Comparison of ENCODE assay signal across 9 mouse cellular contexts in the genomic region with DNA sequence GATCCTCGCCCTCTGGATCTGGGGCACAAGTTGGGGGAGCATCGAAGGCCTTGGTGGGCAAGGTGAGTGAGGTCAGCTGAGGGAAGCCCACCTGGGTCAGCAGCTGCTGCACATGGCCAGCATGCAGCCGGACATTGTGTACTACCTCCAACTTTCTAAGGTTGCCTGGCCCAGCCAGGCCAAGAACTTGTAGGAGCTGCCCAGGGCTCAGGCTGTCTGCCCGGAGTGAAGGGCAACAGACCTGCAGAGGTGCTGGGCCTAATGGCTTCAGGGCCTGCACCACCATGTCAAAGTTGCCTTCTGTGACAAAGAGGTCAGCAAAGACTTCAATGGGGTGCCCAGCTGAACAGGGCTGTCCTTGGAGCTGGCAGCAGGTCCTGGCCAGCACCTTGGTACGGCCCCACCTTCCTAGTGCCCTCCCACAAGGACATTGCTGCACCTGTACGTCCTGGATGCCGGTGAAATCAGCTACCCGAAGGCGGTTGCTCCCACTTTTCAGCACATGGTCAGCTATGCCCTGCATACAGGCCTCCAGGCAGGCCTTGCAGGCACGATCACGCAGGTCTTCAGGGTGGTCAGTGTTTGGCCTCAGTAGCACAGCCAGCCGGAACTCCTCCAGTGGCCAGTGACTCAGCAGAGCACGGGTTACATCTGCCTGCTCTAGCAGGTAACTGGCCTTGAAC. TPM values are rescaled to one million over a fixed set of nuclear protein-coding genes. Genes with fewer than 3 reads are reported as not detected.
DNase-seq lines count a peak whose midpoint lies in the region; ATAC-seq and TF ChIP-seq lines count a peak whose summit lies in the region.
"Had no signal": no experiment of that assay in that cellular context is flagged by ENCODE, and none has a peak within 500 bp of the region (broad histone marks: within the 10 kb centered on the region; RNA-seq: fewer than 3 reads in every experiment).

No protein-coding gene starts in this region.

- intact Hi-C loops in gastrocnemius, postnatal 14 days (cut with DNase I; ENCODE audit: low total_unique reads) = no loop called here

- H3K4me2 ChIP-seq in lung, embryonic 15.5 days = no peak overlapping the region
- H3K4me2 ChIP-seq in intestine, embryonic 15.5 days (replicated peaks) = no peak overlapping the region

- no peak overlapping the region for H3K9ac ChIP-seq in lung, embryonic 15.5 days
- H3K9ac ChIP-seq in intestine, embryonic 15.5 days = no peak overlapping the region

- peaks cover 27% of the 10 kb centered on the region for H3K36me3 ChIP-seq in lung, embryonic 15.5 days
- peaks cover 9% of the 10 kb centered on the region; the same call in 1 of the 2 replicates for H3K36me3 ChIP-seq in intestine, embryonic 15.5 days

- 84% methylated on average over 13 of the region's 13 CpGs for WGBS in lung, embryonic 15.5 days
- 79% methylated on average over 13 of the region's 13 CpGs for WGBS in lung, adult 2 months
- WGBS in intestine, embryonic 15.5 days = 88% methylated on average over 13 of the region's 13 CpGs

- no peaks in the 10 kb centered on the region for H3K27me3 ChIP-seq in lung, embryonic 15.5 days
- no peaks in the 10 kb centered on the region for H3K27me3 ChIP-seq in intestine, embryonic 15.5 days (replicated peaks)

- H3K9me3 ChIP-seq in lung, embryonic 15.5 days = no peaks in the 10 kb centered on the region
- no peaks in the 10 kb centered on the region for H3K9me3 ChIP-seq in intestine, embryonic 15.5 days

- peak; percentile 36; the same call in 1 of the 2 replicates for ATAC-seq in lung, embryonic 15.5 days (ENCODE audit: borderline replicate concordance, extremely low read depth, low FRiP score, low TSS enrichment)
- ATAC-seq in intestine, embryonic 15.5 days = peak; percentile 23; the same call in 1 of the 2 replicates
- ATAC-seq in megakaryocyte-erythroid progenitor cell, adult 5-6 weeks (replicated peaks; ENCODE audit: low FRiP score, low TSS enrichment, poor library complexity, severe bottlenecking) = peak; percentile 20; the same call in 1 of the 2 replicates
- ATAC-seq: activated CD4-positive, CD25-positive, alpha-beta regulatory T cell, adult 4 months had no signal

- peaks cover 9% of the 10 kb centered on the region for H3K4me1 ChIP-seq in lung, embryonic 15.5 days
- 0 out of 2 replicates have a peak, but pooled peaks cover 4% of the 10 kb centered on the region for H3K4me1 ChIP-seq in lung, adult 2 months (ENCODE audit: control insufficient read depth, insufficient read depth, low read length)
- H3K4me1 ChIP-seq in intestine, embryonic 15.5 days (replicated peaks) = no peaks in the 10 kb centered on the region

- no peak for TF ChIP-seq POLR2A in lung, adult 2 months (IDR thresholded peaks at IDR 0.05; ENCODE audit: borderline replicate concordance, extremely low read depth, low read depth, low read length)

- no peak for TF ChIP-seq CTCF in lung, adult 2 months (IDR thresholded peaks at IDR 0.05; ENCODE audit: insufficient read depth, low read length)

- no peak for DNase-seq in lung, adult 2 months
- DNase-seq in gastrocnemius, postnatal 14 days = peak; percentile 26
- no peak for DNase-seq in left cerebral cortex, adult 11 months (ENCODE audit: low spot score)
- DNase-seq in retina, embryonic 14.5 days (ENCODE audit: low spot score) = no peak
- no peak for DNase-seq in embryo, embryonic 10.5 days (ENCODE audit: low spot score)

- H3K4me3 ChIP-seq in lung, embryonic 15.5 days = no peak overlapping the region
- no peak overlapping the region for H3K4me3 ChIP-seq in lung, adult 2 months (replicated peaks; ENCODE audit: extremely low read depth, low read depth, low read length)
- H3K4me3 ChIP-seq in intestine, embryonic 15.5 days (replicated peaks) = no peak overlapping the region

- H3K27ac ChIP-seq in lung, embryonic 15.5 days = peak overlapping the region; percentile 12; the same call in 1 of the 2 replicates
- no peak overlapping the region for H3K27ac ChIP-seq in intestine, embryonic 15.5 days

RNA-seq across cellular contexts. Expression of gene Lrrc14b, which starts 0.5 kb away (rescaled TPM):
- polyA plus RNA-seq in lung, embryonic 15.5 days (2015; fragmentation: Nextera tagmentation; extraction: Ambion mirVana) = 0.13 TPM in 1 of 2 replicates, not detected in the other
- polyA plus RNA-seq in lung, adult 2 months (2012; rRNA removed) = 1.2 and 3.7 TPM in 2 replicates
- total RNA-seq in gastrocnemius, postnatal 14 days (2021) = 10 to 100 TPM; 54.0 to 67.5 TPM
- polyA plus RNA-seq in intestine, embryonic 15.5 days (2015; fragmentation: Nextera tagmentation; extraction: Ambion mirVana) = not detected in 2 replicates
- not detected in 2 replicates for total RNA-seq in megakaryocyte-erythroid progenitor cell, adult 5-6 weeks (2014; fragmentation: Nextera tagmentation)
- not detected in 2 replicates for total RNA-seq in megakaryocyte-erythroid progenitor cell, adult 5-6 weeks (2017)
- polyA plus RNA-seq: activated CD4-positive, CD25-positive, alpha-beta regulatory T cell, adult 4 months had no signal

RNA-seq across cellular contexts. Expression of gene Ccdc127, which starts 13.2 kb away (rescaled TPM):
- 50.2 and 51.1 TPM in 2 replicates for polyA plus RNA-seq in lung, embryonic 15.5 days (2015; fragmentation: Nextera tagmentation; extraction: Ambion mirVana)
- 2.1 and 3.4 TPM in 2 replicates for polyA plus RNA-seq in lung, adult 2 months (2012; rRNA removed)
- 10 to 100 TPM; 37.0 to 43.6 TPM for total RNA-seq in gastrocnemius, postnatal 14 days (2021)
- 44.4 and 48.6 TPM in 2 replicates for polyA plus RNA-seq in intestine, embryonic 15.5 days (2015; fragmentation: Nextera tagmentation; extraction: Ambion mirVana)
- total RNA-seq in megakaryocyte-erythroid progenitor cell, adult 5-6 weeks (2014; fragmentation: Nextera tagmentation) = 21.0 and 28.1 TPM in 2 replicates
- total RNA-seq in megakaryocyte-erythroid progenitor cell, adult 5-6 weeks (2017) = 41.0 and 71.2 TPM in 2 replicates

RNA-seq across cellular contexts. Expression of gene Sdha, which starts 13.2 kb away (rescaled TPM):
- 262 and 281 TPM in 2 replicates for polyA plus RNA-seq in lung, embryonic 15.5 days (2015; fragmentation: Nextera tagmentation; extraction: Ambion mirVana)
- polyA plus RNA-seq in lung, adult 2 months (2012; rRNA removed) = 65.4 and 101 TPM in 2 replicates
- 100 to 1,000 TPM; 505 to 626 TPM for total RNA-seq in gastrocnemius, postnatal 14 days (2021)
- 314 and 349 TPM in 2 replicates for polyA plus RNA-seq in intestine, embryonic 15.5 days (2015; fragmentation: Nextera tagmentation; extraction: Ambion mirVana)
- total RNA-seq in megakaryocyte-erythroid progenitor cell, adult 5-6 weeks (2014; fragmentation: Nextera tagmentation) = 173 and 209 TPM in 2 replicates
- 330 and 537 TPM in 2 replicates for total RNA-seq in megakaryocyte-erythroid progenitor cell, adult 5-6 weeks (2017)

RNA-seq across cellular contexts. Expression of gene Zfp72, which starts 27.3 kb away (rescaled TPM):
- 5.4 and 5.9 TPM in 2 replicates for polyA plus RNA-seq in lung, embryonic 15.5 days (2015; fragmentation: Nextera tagmentation; extraction: Ambion mirVana)
- polyA plus RNA-seq in lung, adult 2 months (2012; rRNA removed) = 0.19 and 0.39 TPM in 2 replicates
- 1 to 10 TPM; 1.4 to 1.5 TPM for total RNA-seq in gastrocnemius, postnatal 14 days (2021)
- 3.6 and 5.7 TPM in 2 replicates for polyA plus RNA-seq in intestine, embryonic 15.5 days (2015; fragmentation: Nextera tagmentation; extraction: Ambion mirVana)
- total RNA-seq in megakaryocyte-erythroid progenitor cell, adult 5-6 weeks (2014; fragmentation: Nextera tagmentation) = 1.0 and 2.0 TPM in 2 replicates
- 1.6 and 7.2 TPM in 2 replicates for total RNA-seq in megakaryocyte-erythroid progenitor cell, adult 5-6 weeks (2017)

RNA-seq across cellular contexts. Expression of gene Ftl1-ps1, which starts 36.2 kb away (rescaled TPM):
- polyA plus RNA-seq in lung, embryonic 15.5 days (2015; fragmentation: Nextera tagmentation; extraction: Ambion mirVana) = 73.5 and 77.1 TPM in 2 replicates
- 24.2 and 28.6 TPM in 2 replicates for polyA plus RNA-seq in lung, adult 2 months (2012; rRNA removed)
- 100 to 1,000 TPM; 146 to 158 TPM for total RNA-seq in gastrocnemius, postnatal 14 days (2021)
- polyA plus RNA-seq in intestine, embryonic 15.5 days (2015; fragmentation: Nextera tagmentation; extraction: Ambion mirVana) = 113 and 116 TPM in 2 replicates
- 33.0 and 41.4 TPM in 2 replicates for total RNA-seq in megakaryocyte-erythroid progenitor cell, adult 5-6 weeks (2014; fragmentation: Nextera tagmentation)
- 13.7 and 17.1 TPM in 2 replicates for total RNA-seq in megakaryocyte-erythroid progenitor cell, adult 5-6 weeks (2017)

Comparison
In these comparisons a context has a peak if more than half of its experiments do, and no peak if none do; other contexts are left out.
1. RNA of gene Ccdc127, which starts 13.2 kb away (polyA plus RNA-seq): 50.2 to 51.1 TPM in lung, embryonic 15.5 days and 44.4 to 48.6 TPM in intestine, embryonic 15.5 days; 2.1 to 3.4 TPM in lung, adult 2 months; every median in the first group is over 10 times any median in the second.
2. Peak in every context shown above with its lines, with median percentiles within 50 percentile points of each other: ATAC-seq.